Mouse (Mus musculus): Measurements from ENCODE around the gene Cela2a.

GRCm38 (mm10) chr4:141861591-141862295, 35.8 kb upstream of the Cela2a start:
- 0 out of 2 replicates have a peak, but pooled peaks have one; percentile 8 for TF ChIP-seq POLR2A (IDR thresholded peaks at IDR 0.05; ENCODE audit: borderline replicate concordance, control insufficient read depth, low read depth, low read length)
- no peak for TF ChIP-seq CTCF (IDR thresholded peaks at IDR 0.05; ENCODE audit: control insufficient read depth, insufficient read depth, low read length)
